Mouse (Mus musculus) MEL-GATA-1-ER (cell line): ENCODE measurements at regions not wholly inside any gene's neighbourhood (a gene's known extent, or its start where the extent isn't known, plus 50 kb on each side); places are given as distances from the start of the nearest gene placed in this dataset.

Experiments
- DNase-seq: peaks from one replicate; pipeline ENCODE4 v3.0.0-alpha.2; 2012; ENCODE audit warnings: low read depth; ENCODE audit errors: extremely low read depth

GRCm38 (mm10) chr13:37693617-37694016, 84.6 kb upstream of the Rreb1 start:
- no peak for DNase-seq

GRCm38 (mm10) chr13:37704475-37704874, 73.7 kb upstream of the Rreb1 start:
- DNase-seq, result no peak

- DNase-seq, result no peak
Measured at GRCm38 (mm10) chr13:37705482-37705881, 72.7 kb upstream of the Rreb1 start.

GRCm38 (mm10) chr13:37710913-37711312, 67.3 kb upstream of the Rreb1 start:
- DNase-seq, result no peak

- no peak for DNase-seq
Measured at GRCm38 (mm10) chr13:37712908-37713496, 65.2 kb upstream of the Rreb1 start.

GRCm38 (mm10) chr13:37715058-37715712, 63.0 kb upstream of the Rreb1 start:
- DNase-seq, result no peak

GRCm38 (mm10) chr13:37715770-37716693, 62.2 kb upstream of the Rreb1 start:
- DNase-seq, result no peak

- DNase-seq, result peak; percentile 18
Measured at GRCm38 (mm10) chr13:37717793-37718192, 60.4 kb upstream of the Rreb1 start.

- DNase-seq, result peak; percentile 98
Measured at GRCm38 (mm10) chr13:37718364-37718763, 59.8 kb upstream of the Rreb1 start.
